Mouse (Mus musculus) cortical plate, adult 2 months (tissue): ENCODE results near the gene Dse.

Source experiments
- CTCF ChIP-seq: fragments of 200-500 bp; IDR thresholded peaks from 2 replicates; pipeline ENCODE4 v1.5.1; 2011; ENCODE audit warnings: mild to moderate bottlenecking, control low read depth, low read length; ENCODE audit not compliant: insufficient read depth; ENCODE audit errors: extremely low read depth
- POLR2A ChIP-seq: fragments of 200-500 bp; IDR thresholded peaks from 2 replicates; pipeline ENCODE4 v1.6.1; 2011; ENCODE audit warnings: mild to moderate bottlenecking, low read length, control low read depth; ENCODE audit not compliant: insufficient read depth; ENCODE audit errors: extremely low read depth

- TF ChIP-seq CTCF: no peak
- TF ChIP-seq POLR2A: no peak
These were observed 27.9 kb upstream of the Dse start for GRCm38 (mm10) chr10:34235384-34235783.
